Comparison of ENCODE assay signal across 15 mouse cellular contexts in the genomic region with DNA sequence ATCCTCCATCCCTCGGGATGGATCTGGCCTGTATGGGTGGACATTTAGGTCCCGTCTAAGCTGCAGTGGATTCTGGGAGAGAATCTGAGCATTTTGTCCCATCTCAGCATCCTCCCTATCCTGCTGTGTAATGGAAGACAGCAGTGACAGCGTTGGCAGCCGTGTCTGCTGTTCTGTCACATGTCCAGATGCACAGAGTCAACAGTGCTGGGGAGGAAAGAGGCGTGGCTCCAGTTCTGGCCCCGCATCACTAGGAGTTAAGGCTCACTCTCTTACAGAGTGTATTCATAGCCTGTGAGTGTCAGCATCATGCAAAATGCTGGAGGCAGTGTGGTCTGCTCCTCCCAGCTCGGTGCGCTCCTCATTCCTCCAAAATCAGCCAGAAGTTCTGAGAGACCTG. TPM values are rescaled to one million over a fixed set of nuclear protein-coding genes. Genes with fewer than 3 reads are reported as not detected.
DNase-seq lines count a peak whose midpoint lies in the region; ATAC-seq and TF ChIP-seq lines count a peak whose summit lies in the region.
"Had no signal": no experiment of that assay in that cellular context is flagged by ENCODE, and none has a peak within 500 bp of the region (broad histone marks: within the 10 kb centered on the region; RNA-seq: fewer than 3 reads in every experiment).

No protein-coding gene starts in this region.

- ATAC-seq in heart, embryonic 15.5 days (replicated peaks; ENCODE audit: insufficient number of reproducible peaks, insufficient read depth, low FRiP score, low read depth) = peak; percentile 47; the same call in 1 of the 2 replicates
- no peak for ATAC-seq in intestine, postnatal 0 days
- ATAC-seq: Patski had no signal

- H3K9me3 ChIP-seq in heart, embryonic 15.5 days (replicated peaks) = no peaks in the 10 kb centered on the region
- H3K9me3 ChIP-seq in intestine, postnatal 0 days (ENCODE audit: control insufficient read depth) = no peaks in the 10 kb centered on the region
- H3K9me3 ChIP-seq: limb, embryonic 10.5 days; liver, embryonic 15.5 days; midbrain, embryonic 12.5 days had no signal

- DNase-seq in heart, postnatal 36 days = no peak
- DNase-seq in kidney, postnatal 4 days = peak; percentile 64 to 69
- DNase-seq in kidney, adult 18-20 months = no peak
- DNase-seq in right cerebral cortex, adult 18-20 months = peak; percentile 41
- DNase-seq in right cerebral cortex, postnatal 10 days (ENCODE audit: low spot score in 2 of 2) = no peak
- DNase-seq: cerebellum, adult 11-12 months; kidney, postnatal 36 days had no signal

- TF ChIP-seq CTCF in intestine, postnatal 0 days (IDR thresholded peaks at IDR 0.05; ENCODE audit: low read depth) = no peak

- WGBS in heart, embryonic 15.5 days = 52% methylated on average over 8 of the region's 8 CpGs
- WGBS in intestine, postnatal 0 days = 52% methylated on average over 8 of the region's 8 CpGs

- no peaks in the 10 kb centered on the region for H3K36me3 ChIP-seq in heart, embryonic 15.5 days
- H3K36me3 ChIP-seq in intestine, postnatal 0 days (ENCODE audit: control insufficient read depth, insufficient read depth) = peaks cover 11% of the 10 kb centered on the region; the same call in 1 of the 2 replicates
- H3K36me3 ChIP-seq: limb, embryonic 10.5 days; midbrain, embryonic 12.5 days had no signal

- intact Hi-C loops in heart, postnatal 36 days (cut with DNase I) = no loop called here

- no peak overlapping the region for H3K4me3 ChIP-seq in heart, embryonic 15.5 days
- no peak overlapping the region for H3K4me3 ChIP-seq in intestine, postnatal 0 days (ENCODE audit: low read depth, low read length)
- H3K4me3 ChIP-seq: limb, embryonic 10.5 days; liver, embryonic 15.5 days; midbrain, embryonic 12.5 days had no signal

- H3K4me1 ChIP-seq in heart, embryonic 15.5 days (replicated peaks) = peaks cover 16% of the 10 kb centered on the region
- no peaks in the 10 kb centered on the region for H3K4me1 ChIP-seq in intestine, postnatal 0 days (replicated peaks; ENCODE audit: control insufficient read depth, insufficient read depth, low read length)
- H3K4me1 ChIP-seq: midbrain, embryonic 12.5 days had no signal

- H3K9ac ChIP-seq in heart, embryonic 15.5 days = no peak overlapping the region
- no peak overlapping the region for H3K9ac ChIP-seq in intestine, postnatal 0 days (ENCODE audit: low read depth, low read length)
- H3K9ac ChIP-seq: liver, embryonic 15.5 days; midbrain, embryonic 12.5 days had no signal

- H3K4me2 ChIP-seq in heart, embryonic 15.5 days = no peak overlapping the region
- H3K4me2 ChIP-seq in intestine, postnatal 0 days (replicated peaks; ENCODE audit: low read depth) = no peak overlapping the region
- H3K4me2 ChIP-seq: liver, embryonic 15.5 days; midbrain, embryonic 12.5 days had no signal

- H3K27me3 ChIP-seq in heart, embryonic 15.5 days = no peaks in the 10 kb centered on the region
- no peaks in the 10 kb centered on the region for H3K27me3 ChIP-seq in intestine, postnatal 0 days (replicated peaks; ENCODE audit: control insufficient read depth, insufficient read depth, low read length)
- H3K27me3 ChIP-seq: CH12.LX; liver, embryonic 15.5 days; Patski had no signal

- H3K27ac ChIP-seq in heart, embryonic 15.5 days = no peak overlapping the region
- H3K27ac ChIP-seq in intestine, postnatal 0 days (ENCODE audit: low read depth, low read length) = no peak overlapping the region
- H3K27ac ChIP-seq: liver, embryonic 15.5 days; midbrain, embryonic 12.5 days had no signal

RNA-seq across cellular contexts. Expression of a gene that starts 28.3 kb away (rescaled TPM):
- polyA plus RNA-seq in heart, embryonic 15.5 days (2015; fragmentation: Nextera tagmentation; extraction: Ambion mirVana) = 0.25 and 2.0 TPM in 2 replicates
- total RNA-seq in heart, postnatal 36 days (2021) = under 1 TPM; 0.27 to 0.53 TPM
- 0.40 TPM in 1 of 2 replicates, not detected in the other for polyA plus RNA-seq in intestine, postnatal 0 days (2015; fragmentation: Nextera tagmentation; extraction: Ambion mirVana)
- total RNA-seq: layer of hippocampus, postnatal 25 days had no signal
- polyA plus RNA-seq: Patski had no signal

Comparison
In these comparisons a context has a peak if more than half of its experiments do, and no peak if none do; other contexts are left out.
1. DNase-seq: peak in kidney, postnatal 4 days (2 of 2) and right cerebral cortex, adult 18-20 months (single experiment); none in heart, postnatal 36 days (0 of 2), kidney, adult 18-20 months (single experiment) and right cerebral cortex, postnatal 10 days (0 of 2).